Mouse (Mus musculus) thymus, adult 2 months (tissue): ENCODE data around the gene Safb2.

Source experiments
- CTCF ChIP-seq: fragments of 200-500 bp; IDR thresholded peaks from 2 replicates; pipeline ENCODE4 v1.5.1; 2012; ENCODE audit warnings: mild to moderate bottlenecking, control low read depth, low read length, moderate library complexity, borderline replicate concordance; ENCODE audit not compliant: control insufficient read depth, poor library complexity, insufficient read depth; ENCODE audit errors: extremely low read depth
- POLR2A ChIP-seq: fragments of 200-500 bp; IDR thresholded peaks from 2 replicates; pipeline ENCODE4 v1.6.1; 2012; ENCODE audit warnings: mild to moderate bottlenecking, low read length, control low read depth, moderate library complexity; ENCODE audit not compliant: control insufficient read depth, poor library complexity, insufficient read depth; ENCODE audit errors: extremely low read depth

DNA sequence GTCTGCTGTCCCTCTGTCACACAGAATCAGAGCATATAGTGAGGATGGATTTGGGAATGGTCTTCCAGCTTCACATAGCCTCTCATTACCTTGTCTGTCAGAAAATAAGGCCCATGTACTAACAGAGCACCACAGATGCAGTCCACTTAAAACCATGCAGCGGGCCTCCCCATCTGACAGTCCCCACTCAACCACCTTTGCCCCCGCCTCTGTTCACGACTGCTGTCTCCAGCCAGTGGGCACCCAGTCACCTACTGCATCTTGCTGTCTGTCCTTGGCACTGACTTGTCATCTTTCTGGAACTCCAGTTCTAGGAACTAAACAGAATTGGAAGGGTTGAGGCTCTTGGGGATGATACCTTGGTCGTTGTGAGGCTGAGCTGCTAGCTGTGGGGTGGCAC is 4.5 kb upstream of the Safb2 start:
- TF ChIP-seq CTCF, result no peak
- no peak for TF ChIP-seq POLR2A
